Mouse (Mus musculus) heart, postnatal 0 days (tissue): ENCODE results near the gene 4833427G06Rik.

Source experiments
- CTCF ChIP-seq: IDR thresholded peaks from 2 replicates; pipeline ENCODE4 v1.5.1; 2016; ENCODE audit warnings: antibody characterized with exemption, control low read depth, low read depth
- EP300 ChIP-seq: IDR thresholded peaks from 2 replicates; pipeline ENCODE4 v1.6.1; 2016; ENCODE audit warnings: antibody characterized with exemption, low read depth

GRCm38 (mm10) chr9:51031603-51032002, 70.3 kb downstream of the 4833427G06Rik start:
- TF ChIP-seq CTCF: no peak
- TF ChIP-seq EP300: no peak
